Mouse (Mus musculus) ES-Bruce4 (cell line): Measurements from ENCODE around the gene Narf. TPM values are rescaled to one million over a fixed set of nuclear protein-coding genes. Genes with fewer than 3 reads are reported as not detected.

Experiments
- H3K27ac ChIP-seq: 2 replicates; pipeline ENCODE4 v1.5.1; 2012; ENCODE audit warnings: low read length, inconsistent platforms; ENCODE audit not compliant: insufficient read depth
- H3K27me3 ChIP-seq: 2 replicates; pipeline ENCODE4 v1.6.1; 2012; ENCODE audit warnings: mild to moderate bottlenecking, low read length, inconsistent platforms; ENCODE audit not compliant: control insufficient read depth, poor library complexity, insufficient read depth, severe bottlenecking
- H3K36me3 ChIP-seq: 2 replicates; pipeline ENCODE4 v1.6.1; 2012; ENCODE audit warnings: inconsistent platforms, mild to moderate bottlenecking, low read length, moderate library complexity; ENCODE audit not compliant: control insufficient read depth, poor library complexity, insufficient read depth, severe bottlenecking
- H3K4me1 ChIP-seq: one replicate; pipeline ENCODE4 v1.8.1; 2011; ENCODE audit warnings: low read length; ENCODE audit not compliant: control insufficient read depth, insufficient read depth
- H3K4me3 ChIP-seq: 2 replicates; pipeline ENCODE4 v1.5.1; 2011; ENCODE audit warnings: low read depth, mild to moderate bottlenecking, low read length
- H3K9ac ChIP-seq: 2 replicates; pipeline ENCODE4 v1.6.1; 2012; ENCODE audit warnings: low read depth, mild to moderate bottlenecking, inconsistent platforms; ENCODE audit not compliant: poor library complexity, severe bottlenecking
- H3K9me3 ChIP-seq: replicated peaks from 2 replicates; pipeline ENCODE4 v1.6.1; 2012; ENCODE audit warnings: mild to moderate bottlenecking, low read length, inconsistent platforms; ENCODE audit not compliant: control insufficient read depth, poor library complexity, insufficient read depth, severe bottlenecking
- CTCF ChIP-seq: IDR thresholded peaks from one replicate; pipeline ENCODE4 v1.8.1; 2011; ENCODE audit warnings: low read depth, low read length
- EP300 ChIP-seq: IDR thresholded peaks from 2 replicates; pipeline ENCODE4 v1.6.1; 2011; ENCODE audit warnings: low read depth, low read length; ENCODE audit not compliant: insufficient read depth
- POLR2A ChIP-seq: IDR thresholded peaks from one replicate; pipeline ENCODE4 v1.8.1; 2011; ENCODE audit warnings: low read length; ENCODE audit not compliant: insufficient read depth
- polyA plus RNA-seq: library from polyadenylated mRNA; stranded (reverse); fragments of >200 nt; gene quantifications from 2 replicates; pipeline ENCODE4 v1.2.4, GENCODE M21; 2011; ENCODE audit warnings: low read depth; ENCODE audit not compliant: missing spikeins, insufficient read depth, insufficient read length

Gene Narf
- polyA plus RNA-seq, 1 experiment: 20.3 TPM

GRCm38 (mm10) chr11:121219776-121220175 lies 17.3 kb upstream of the Narf start:
- Histone ChIP-seq H3K4me1 (no peaks in the 10 kb centered on the region), H3K4me3 (no peak overlapping the region), H3K27me3 (no peaks in the 10 kb centered on the region), H3K9me3 (no peaks in the 10 kb centered on the region), H3K9ac (no peak overlapping the region), H3K36me3 (no peaks in the 10 kb centered on the region; the same call in 1 of the 2 replicates), H3K27ac (no peak overlapping the region)
- no peak for TF ChIP-seq CTCF
- no peak for TF ChIP-seq EP300
- no peak for TF ChIP-seq POLR2A

GRCm38 (mm10) chr11:121220771-121221170 lies 16.3 kb upstream of the Narf start:
- Histone ChIP-seq H3K27me3 (no peaks in the 10 kb centered on the region), H3K9me3 (no peaks in the 10 kb centered on the region), H3K27ac (no peak overlapping the region), H3K36me3 (peaks cover under 1% of the 10 kb centered on the region; the same call in 1 of the 2 replicates), H3K9ac (no peak overlapping the region), H3K4me1 (no peaks in the 10 kb centered on the region), H3K4me3 (no peak overlapping the region)
- TF ChIP-seq EP300 (no peak), POLR2A (no peak)

GRCm38 (mm10) chr11:121221321-121222010 lies 15.6 kb upstream of the Narf start:
- Histone ChIP-seq H3K27me3 (no peaks in the 10 kb centered on the region), H3K4me1 (no peaks in the 10 kb centered on the region), H3K9ac (no peak overlapping the region), H3K9me3 (no peaks in the 10 kb centered on the region), H3K27ac (no peak overlapping the region), H3K36me3 (peaks cover 3% of the 10 kb centered on the region; the same call in 1 of the 2 replicates), H3K4me3 (no peak overlapping the region)
- TF ChIP-seq POLR2A: no peak
- TF ChIP-seq CTCF: no peak
- TF ChIP-seq EP300: no peak

DNA sequence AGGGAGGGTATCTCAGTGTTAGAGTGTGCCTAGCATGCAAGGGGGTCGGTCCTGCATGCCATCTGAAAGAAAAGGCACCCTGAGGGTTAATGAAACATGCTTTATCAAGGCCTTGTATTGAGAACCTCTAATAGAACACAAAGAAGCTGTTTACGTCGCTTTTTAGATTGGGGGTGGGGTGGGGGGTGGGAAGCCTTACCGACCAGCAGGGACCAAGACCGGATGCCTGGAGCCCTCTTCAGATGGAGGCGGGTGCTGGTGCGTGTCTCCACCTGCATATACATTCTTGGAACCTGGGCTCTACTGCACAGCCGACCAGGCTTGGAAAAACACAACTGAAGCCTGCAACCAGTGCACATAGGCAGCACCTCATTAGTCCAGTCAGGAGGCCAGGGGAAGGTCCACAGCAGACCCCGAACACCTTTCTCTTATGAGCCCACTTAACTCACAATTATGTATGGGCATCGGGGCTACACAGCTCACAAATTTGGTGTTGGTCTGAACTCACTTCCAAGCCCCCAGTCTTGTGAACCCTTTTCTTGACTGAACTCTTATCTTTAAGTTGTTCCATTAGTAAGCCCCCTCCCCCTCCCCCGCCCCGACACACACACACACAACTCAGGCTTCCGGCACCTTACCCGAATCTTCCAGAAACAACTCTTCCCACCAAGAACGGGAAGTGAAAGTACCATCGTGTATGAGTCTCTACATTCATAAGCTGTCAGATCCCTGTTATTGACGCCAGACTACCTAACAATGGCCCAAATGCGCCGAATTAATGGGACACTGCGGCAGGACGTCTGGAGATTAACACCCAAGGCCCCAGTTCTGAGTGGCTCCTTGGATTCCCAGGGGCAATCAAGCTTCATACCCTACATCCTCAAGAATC lies 8.7 kb upstream of the Narf start:
- Histone ChIP-seq H3K27ac (no peak overlapping the region), H3K9ac (peak overlapping the region; percentile 92), H3K9me3 (no peaks in the 10 kb centered on the region), H3K36me3 (0 out of 2 replicates have a peak, but pooled peaks cover 3% of the 10 kb centered on the region), H3K4me1 (peaks cover 2% of the 10 kb centered on the region), H3K27me3 (no peaks in the 10 kb centered on the region), H3K4me3 (peak overlapping the region; percentile 97)
- TF ChIP-seq EP300 (no peak), POLR2A (no peak), CTCF (no peak)

GRCm38 (mm10) chr11:121229018-121229439 lies 8.0 kb upstream of the Narf start, which contains the start of gene Cybc1:
Gene Cybc1 (minus strand): TSS chr11:121229322.
- no peaks in the 10 kb centered on the region for H3K9me3 ChIP-seq
- H3K27me3 ChIP-seq: no peaks in the 10 kb centered on the region
- H3K27ac ChIP-seq: no peak within 1 kb of the TSS
- H3K4me3 ChIP-seq: peak within 1 kb of the TSS; percentile 97
- TF ChIP-seq EP300: no peak
- no peak for TF ChIP-seq CTCF
- TF ChIP-seq POLR2A: peak; percentile 35
- peaks cover 2% of the 10 kb centered on the region for H3K4me1 ChIP-seq
- H3K9ac ChIP-seq: peak within 1 kb of the TSS; percentile 92
- 0 out of 2 replicates have a peak, but pooled peaks cover 3% of the 10 kb centered on the region for H3K36me3 ChIP-seq

GRCm38 (mm10) chr11:121231191-121231590 lies 5.9 kb upstream of the Narf start:
- TF ChIP-seq EP300 (no peak), CTCF (no peak), POLR2A (no peak)
- no peak overlapping the region for H3K4me3 ChIP-seq
- no peaks in the 10 kb centered on the region for H3K27me3 ChIP-seq
- no peaks in the 10 kb centered on the region for H3K36me3 ChIP-seq
- H3K27ac ChIP-seq: no peak overlapping the region
- no peak overlapping the region for H3K9ac ChIP-seq
- H3K9me3 ChIP-seq: no peaks in the 10 kb centered on the region
- H3K4me1 ChIP-seq: peaks cover 2% of the 10 kb centered on the region
